Mouse (Mus musculus) thymus, postnatal 10 days (tissue): ENCODE results near the gene Tcf12.
A peak's percentile ranks its signal among the peaks of the same experiment; 100 is the strongest.

Experiments
- DNase-seq, 2 experiments: peaks; one replicate each; pipeline ENCODE4 v3.0.0; 2021; ENCODE audit warnings: low spot score in 2 of 2

The Tcf12 gene

GRCm38 (mm10) chr9:71836366-71836765 is 275.3 kb downstream of the Tcf12 start:
- DNase-seq = no peak

- DNase-seq = no peak
Measured at GRCm38 (mm10) chr9:71835203-71835815, 276.4 kb downstream of the Tcf12 start.

- DNase-seq = no peak
Measured at GRCm38 (mm10) chr9:71834707-71835106, 277.0 kb downstream of the Tcf12 start.

GRCm38 (mm10) chr9:71831756-71832699 is 279.6 kb downstream of the Tcf12 start:
- DNase-seq = peak; percentile 55 to 89

- DNase-seq = no peak
Measured at GRCm38 (mm10) chr9:71830994-71831393, 280.7 kb downstream of the Tcf12 start.

- no peak for DNase-seq
Measured at GRCm38 (mm10) chr9:71830365-71830764, 281.3 kb downstream of the Tcf12 start.

- no peak for DNase-seq
Measured at GRCm38 (mm10) chr9:71829753-71830152, 281.9 kb downstream of the Tcf12 start.

GRCm38 (mm10) chr9:71829137-71829536 is 282.5 kb downstream of the Tcf12 start:
- DNase-seq = no peak

- DNase-seq = no peak
Measured at GRCm38 (mm10) chr9:71827371-71827770, 284.3 kb downstream of the Tcf12 start.

- no peak for DNase-seq
Measured at GRCm38 (mm10) chr9:71826040-71826525, 285.6 kb downstream of the Tcf12 start.

- no peak for DNase-seq
Measured at GRCm38 (mm10) chr9:71822003-71822402, 289.7 kb downstream of the Tcf12 start.

GRCm38 (mm10) chr9:71818453-71818852 is 293.2 kb downstream of the Tcf12 start:
- no peak for DNase-seq

- no peak for DNase-seq
Measured at GRCm38 (mm10) chr9:71816121-71816520, 295.6 kb downstream of the Tcf12 start.

- no peak for DNase-seq
Measured at GRCm38 (mm10) chr9:71813565-71813964, 298.1 kb downstream of the Tcf12 start.

- no peak for DNase-seq
Measured at GRCm38 (mm10) chr9:71812914-71813313, 298.8 kb downstream of the Tcf12 start.

- no peak for DNase-seq
Measured at GRCm38 (mm10) chr9:71812402-71812801, 299.3 kb downstream of the Tcf12 start.

- no peak for DNase-seq
Measured at GRCm38 (mm10) chr9:71811404-71811803, 300.3 kb downstream of the Tcf12 start.

GRCm38 (mm10) chr9:71810723-71811122 is 300.9 kb downstream of the Tcf12 start:
- no peak for DNase-seq

GRCm38 (mm10) chr9:71808640-71809254 is 302.9 kb downstream of the Tcf12 start:
- DNase-seq = no peak

GRCm38 (mm10) chr9:71807801-71808200 is 303.9 kb downstream of the Tcf12 start:
- no peak for DNase-seq

- peak; percentile 11 to 66 for DNase-seq
Measured at GRCm38 (mm10) chr9:71806422-71806805, 305.3 kb downstream of the Tcf12 start.

- DNase-seq = no peak
Measured at GRCm38 (mm10) chr9:71805646-71806421, 305.8 kb downstream of the Tcf12 start.
